Mouse (Mus musculus): ENCODE results near the gene Afap1. TPM values are rescaled to one million over a fixed set of nuclear protein-coding genes. Genes with fewer than 3 reads are reported as not detected.

Gene Afap1
- polyA plus RNA-seq, 1 experiment from 2014 or later, result 1.2 TPM

DNA sequence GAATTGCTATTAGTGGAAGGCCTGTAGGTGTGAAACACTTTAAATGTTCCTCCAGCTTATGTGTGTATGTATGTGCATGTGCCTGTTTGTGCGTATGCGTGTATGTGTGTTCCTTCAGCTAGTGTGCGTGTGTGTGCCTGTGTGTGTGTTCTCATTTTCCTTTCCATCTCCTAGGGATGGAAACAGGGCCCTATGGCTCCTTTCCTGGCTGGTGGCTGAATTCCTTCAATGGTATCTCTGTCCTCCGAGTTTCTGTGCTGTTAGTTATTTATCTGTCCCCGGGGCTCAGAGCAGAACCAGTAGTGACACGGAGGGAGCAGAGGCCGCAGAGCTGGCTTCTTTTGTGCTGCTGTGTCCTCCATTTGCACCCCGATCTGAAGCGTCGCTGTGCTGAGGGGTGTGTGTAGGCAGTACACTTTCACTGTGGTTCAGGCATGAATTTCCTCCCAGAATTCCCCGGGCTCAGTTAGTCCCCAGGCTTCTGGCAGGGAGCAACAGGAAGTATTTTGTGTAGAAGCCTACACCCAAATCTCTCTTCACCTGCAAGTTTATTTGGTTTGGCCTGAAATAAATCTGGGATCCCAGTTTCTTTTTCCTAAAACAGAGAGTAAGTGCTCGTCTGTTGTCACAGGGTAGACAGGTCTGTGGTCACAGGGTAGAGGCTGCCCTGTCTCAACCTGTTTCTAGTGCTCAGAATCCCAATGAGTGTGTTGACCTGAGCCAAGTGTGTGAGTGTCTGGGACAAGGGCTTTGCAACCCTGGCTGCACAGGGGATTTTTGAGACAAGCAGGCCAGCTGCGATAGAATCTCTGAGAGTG is 15.7 kb downstream of the Afap1 start:
- no peak for ATAC-seq
- no peak for TF ChIP-seq CTCF (IDR thresholded peaks at IDR 0.05; ENCODE audit: low read depth)
- H3K4me1 ChIP-seq (ENCODE audit: insufficient read depth), result no peaks in the 10 kb centered on the region
- WGBS (ENCODE audit: insufficient replicate concordance), result 60% methylated on average over 13 of the region's 13 CpGs
- no peak overlapping the region for H3K4me3 ChIP-seq (ENCODE audit: low read depth, low read length)
- no peak for DNase-seq
- H3K36me3 ChIP-seq (replicated peaks; ENCODE audit: insufficient read depth, low read length), result no peaks in the 10 kb centered on the region
- no peaks in the 10 kb centered on the region for H3K27me3 ChIP-seq (ENCODE audit: insufficient read depth, low read length)
- no peaks in the 10 kb centered on the region for H3K9me3 ChIP-seq (ENCODE audit: low read length)
- no peak overlapping the region for H3K27ac ChIP-seq (ENCODE audit: low read depth)
- H3K9ac ChIP-seq (replicated peaks), result no peak overlapping the region
- no peak overlapping the region for H3K4me2 ChIP-seq (ENCODE audit: low read depth, low read length)

DNA sequence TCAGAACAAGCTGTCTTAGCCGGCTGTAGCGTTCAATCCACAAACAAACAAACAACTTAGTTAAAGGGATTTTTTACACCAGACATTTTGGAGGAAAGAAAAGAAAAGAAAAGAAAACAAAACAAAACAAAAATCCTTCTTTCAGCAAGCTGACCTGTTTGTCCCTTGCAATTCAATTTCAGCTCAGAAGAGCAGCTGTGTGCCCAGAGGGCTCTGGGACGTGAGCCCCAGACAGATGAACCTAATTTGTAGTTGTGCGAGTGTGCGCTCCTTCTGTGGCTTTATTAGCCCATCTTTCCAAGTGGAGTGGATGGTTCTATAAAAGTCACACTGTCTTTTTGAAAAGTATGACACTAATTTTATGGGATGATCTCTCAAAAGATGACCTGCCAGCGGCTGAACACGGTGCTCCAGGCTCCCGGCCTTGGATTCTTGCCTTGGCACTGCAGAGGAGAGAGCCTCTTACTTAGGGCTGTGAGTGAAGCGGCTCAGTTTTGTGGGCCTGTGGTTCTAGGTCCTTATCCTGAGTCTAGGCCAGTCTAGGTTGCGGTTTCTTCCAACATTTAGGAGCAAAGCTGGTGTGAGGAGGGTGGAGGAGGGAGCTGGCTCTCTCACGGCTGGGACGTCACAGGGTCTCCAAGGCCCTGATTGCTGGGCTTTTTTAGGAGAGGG is 22.6 kb downstream of the Afap1 start:
- no peak for TF ChIP-seq CTCF (IDR thresholded peaks at IDR 0.05; ENCODE audit: low read depth)
- TF ChIP-seq EP300 (IDR thresholded peaks at IDR 0.05; ENCODE audit: low read depth), result no peak
- 77% methylated on average over 12 of the region's 12 CpGs for WGBS (ENCODE audit: insufficient replicate concordance)
- Histone ChIP-seq H3K9me3 (ENCODE audit: low read length) (no peaks in the 10 kb centered on the region), H3K4me2 (ENCODE audit: low read depth, low read length) (no peak overlapping the region), H3K36me3 (replicated peaks; ENCODE audit: insufficient read depth, low read length) (no peaks in the 10 kb centered on the region), H3K9ac (replicated peaks) (no peak overlapping the region), H3K27ac (ENCODE audit: low read depth) (no peak overlapping the region), H3K27me3 (ENCODE audit: insufficient read depth, low read length) (no peaks in the 10 kb centered on the region), H3K4me3 (ENCODE audit: low read depth, low read length) (no peak overlapping the region), H3K4me1 (ENCODE audit: insufficient read depth) (no peaks in the 10 kb centered on the region)
- ATAC-seq (no peak), DNase-seq (no peak)

DNA sequence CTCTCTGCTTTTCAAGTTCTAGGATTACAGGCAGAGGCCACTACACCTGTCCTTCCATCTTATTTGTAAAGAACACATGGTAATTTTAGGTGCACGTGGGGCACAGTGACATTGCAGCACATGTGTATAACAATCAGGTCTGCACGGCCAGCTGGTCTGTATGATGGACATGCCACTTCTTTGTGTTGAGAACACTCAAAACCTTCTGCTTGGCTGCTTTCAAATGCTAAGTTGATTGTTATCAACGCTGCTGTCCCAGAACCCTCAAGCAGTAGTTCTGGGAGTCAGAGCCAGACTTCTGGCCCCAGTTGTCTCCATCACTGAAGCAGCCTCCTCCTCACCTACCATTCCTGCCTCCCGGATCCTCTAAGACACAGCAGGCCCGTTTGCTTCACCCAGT is 23.5 kb downstream of the Afap1 start:
- H3K27ac ChIP-seq (ENCODE audit: low read depth), result no peak overlapping the region
- 76% methylated on average over 5 of the region's 5 CpGs for WGBS (ENCODE audit: insufficient replicate concordance)
- no peaks in the 10 kb centered on the region for H3K4me1 ChIP-seq (ENCODE audit: insufficient read depth)
- DNase-seq, result no peak
- no peak overlapping the region for H3K4me2 ChIP-seq (ENCODE audit: low read depth, low read length)
- TF ChIP-seq EP300 (IDR thresholded peaks at IDR 0.05; ENCODE audit: low read depth) (no peak), CTCF (IDR thresholded peaks at IDR 0.05; ENCODE audit: low read depth) (no peak)
- H3K4me3 ChIP-seq (ENCODE audit: low read depth, low read length), result no peak overlapping the region
- no peak overlapping the region for H3K9ac ChIP-seq (replicated peaks)
- no peak for ATAC-seq
- H3K36me3 ChIP-seq (replicated peaks; ENCODE audit: insufficient read depth, low read length), result no peaks in the 10 kb centered on the region
- no peaks in the 10 kb centered on the region for H3K27me3 ChIP-seq (ENCODE audit: insufficient read depth, low read length)
- no peaks in the 10 kb centered on the region for H3K9me3 ChIP-seq (ENCODE audit: low read length)

DNA sequence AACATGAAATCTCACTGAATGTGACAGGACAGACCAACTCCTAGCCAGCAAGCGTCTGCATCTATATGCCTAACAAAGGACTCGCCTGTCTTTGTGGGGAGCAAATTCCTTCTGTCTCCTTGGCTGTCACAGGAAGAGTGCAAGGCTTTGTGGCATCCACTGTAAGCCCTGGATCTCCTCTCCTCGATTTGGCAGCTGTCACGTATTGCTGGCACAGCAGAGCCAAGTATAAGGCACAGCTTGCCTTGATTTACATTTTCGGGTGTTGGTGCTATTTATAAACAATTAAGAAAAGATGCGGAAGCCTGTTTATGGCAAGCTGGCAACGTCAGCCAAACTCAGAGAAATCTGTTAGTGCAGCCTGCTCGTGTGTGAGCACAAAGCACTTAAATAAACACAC is 25.3 kb downstream of the Afap1 start:
- TF ChIP-seq CTCF (IDR thresholded peaks at IDR 0.05; ENCODE audit: low read depth) (no peak), EP300 (IDR thresholded peaks at IDR 0.05; ENCODE audit: low read depth) (no peak)
- H3K27me3 ChIP-seq (ENCODE audit: insufficient read depth, low read length), result no peaks in the 10 kb centered on the region
- DNase-seq (no peak), ATAC-seq (no peak)
- H3K9ac ChIP-seq (replicated peaks), result no peak overlapping the region
- H3K36me3 ChIP-seq (replicated peaks; ENCODE audit: insufficient read depth, low read length), result no peaks in the 10 kb centered on the region
- H3K4me3 ChIP-seq (ENCODE audit: low read depth, low read length), result no peak overlapping the region
- 60% methylated on average over 8 of the region's 8 CpGs for WGBS (ENCODE audit: insufficient replicate concordance)
- H3K27ac ChIP-seq (ENCODE audit: low read depth), result no peak overlapping the region
- no peaks in the 10 kb centered on the region for H3K4me1 ChIP-seq (ENCODE audit: insufficient read depth)
- no peaks in the 10 kb centered on the region for H3K9me3 ChIP-seq (ENCODE audit: low read length)
- no peak overlapping the region for H3K4me2 ChIP-seq (ENCODE audit: low read depth, low read length)

DNA sequence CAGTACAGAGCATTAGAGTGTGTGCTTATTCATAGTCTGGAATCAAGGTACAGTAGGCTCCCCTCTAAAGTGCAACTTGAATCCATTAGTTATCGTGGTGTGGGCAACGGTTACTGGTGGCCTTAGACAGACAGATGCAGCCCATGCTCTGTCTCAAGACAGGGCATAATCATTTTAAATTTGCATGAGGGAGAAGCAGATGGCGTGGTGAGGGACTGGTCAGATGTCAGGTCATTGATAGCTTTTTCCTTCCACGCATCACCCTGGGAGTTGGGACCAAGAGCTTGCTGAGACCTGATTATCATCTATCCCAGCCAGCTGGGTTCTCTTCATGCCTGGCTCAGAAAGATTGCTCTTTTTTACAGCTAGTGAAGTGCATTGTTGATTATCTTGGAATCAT is 27.0 kb downstream of the Afap1 start:
- H3K27ac ChIP-seq (ENCODE audit: low read depth), result no peak overlapping the region
- H3K9ac ChIP-seq (replicated peaks), result no peak overlapping the region
- H3K27me3 ChIP-seq (ENCODE audit: insufficient read depth, low read length), result no peaks in the 10 kb centered on the region
- H3K9me3 ChIP-seq (ENCODE audit: low read length), result no peaks in the 10 kb centered on the region
- DNase-seq (no peak), ATAC-seq (no peak)
- H3K36me3 ChIP-seq (replicated peaks; ENCODE audit: insufficient read depth, low read length), result no peaks in the 10 kb centered on the region
- no peak overlapping the region for H3K4me2 ChIP-seq (ENCODE audit: low read depth, low read length)
- TF ChIP-seq CTCF (IDR thresholded peaks at IDR 0.05; ENCODE audit: low read depth) (no peak), EP300 (IDR thresholded peaks at IDR 0.05; ENCODE audit: low read depth) (no peak)
- no peaks in the 10 kb centered on the region for H3K4me1 ChIP-seq (ENCODE audit: insufficient read depth)
- H3K4me3 ChIP-seq (ENCODE audit: low read depth, low read length), result no peak overlapping the region
- 63% methylated on average over 4 of the region's 4 CpGs for whole genome bisulfite sequencing (ENCODE audit: insufficient replicate concordance)

DNA sequence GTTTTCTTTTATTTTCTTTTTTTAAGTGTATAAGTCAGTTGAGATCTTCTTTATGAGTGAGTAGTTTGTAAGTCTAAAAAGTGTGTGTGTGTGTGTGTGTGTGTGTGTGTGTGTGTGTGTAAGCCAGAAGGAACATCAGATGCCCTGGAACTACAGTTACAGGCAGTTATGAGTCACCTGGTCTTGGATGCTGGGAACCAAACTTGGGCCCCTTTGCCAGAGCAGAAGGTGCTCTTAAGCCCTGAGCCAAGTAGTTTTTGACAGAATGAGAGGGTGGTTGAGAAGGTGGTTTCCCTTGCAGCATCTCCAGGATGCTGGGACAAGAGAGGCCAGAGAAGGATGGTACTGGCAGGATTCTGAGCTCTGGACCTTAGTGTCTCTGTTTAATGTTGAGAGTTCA is 27.4 kb downstream of the Afap1 start:
- no peak overlapping the region for H3K9ac ChIP-seq (replicated peaks)
- no peak overlapping the region for H3K4me2 ChIP-seq (ENCODE audit: low read depth, low read length)
- no peak overlapping the region for H3K27ac ChIP-seq (ENCODE audit: low read depth)
- no peaks in the 10 kb centered on the region for H3K36me3 ChIP-seq (replicated peaks; ENCODE audit: insufficient read depth, low read length)
- no peaks in the 10 kb centered on the region for H3K9me3 ChIP-seq (ENCODE audit: low read length)
- no peaks in the 10 kb centered on the region for H3K4me1 ChIP-seq (ENCODE audit: insufficient read depth)
- DNase-seq (no peak), ATAC-seq (no peak)
- no peak overlapping the region for H3K4me3 ChIP-seq (ENCODE audit: low read depth, low read length)
- no peaks in the 10 kb centered on the region for H3K27me3 ChIP-seq (ENCODE audit: insufficient read depth, low read length)
- no peak for TF ChIP-seq CTCF (IDR thresholded peaks at IDR 0.05; ENCODE audit: low read depth)
- no peak for TF ChIP-seq EP300 (IDR thresholded peaks at IDR 0.05; ENCODE audit: low read depth)

Data from liver, postnatal 0 days (tissue).